ENCODE assay signal across 20 mouse cellular contexts in the genomic region with DNA sequence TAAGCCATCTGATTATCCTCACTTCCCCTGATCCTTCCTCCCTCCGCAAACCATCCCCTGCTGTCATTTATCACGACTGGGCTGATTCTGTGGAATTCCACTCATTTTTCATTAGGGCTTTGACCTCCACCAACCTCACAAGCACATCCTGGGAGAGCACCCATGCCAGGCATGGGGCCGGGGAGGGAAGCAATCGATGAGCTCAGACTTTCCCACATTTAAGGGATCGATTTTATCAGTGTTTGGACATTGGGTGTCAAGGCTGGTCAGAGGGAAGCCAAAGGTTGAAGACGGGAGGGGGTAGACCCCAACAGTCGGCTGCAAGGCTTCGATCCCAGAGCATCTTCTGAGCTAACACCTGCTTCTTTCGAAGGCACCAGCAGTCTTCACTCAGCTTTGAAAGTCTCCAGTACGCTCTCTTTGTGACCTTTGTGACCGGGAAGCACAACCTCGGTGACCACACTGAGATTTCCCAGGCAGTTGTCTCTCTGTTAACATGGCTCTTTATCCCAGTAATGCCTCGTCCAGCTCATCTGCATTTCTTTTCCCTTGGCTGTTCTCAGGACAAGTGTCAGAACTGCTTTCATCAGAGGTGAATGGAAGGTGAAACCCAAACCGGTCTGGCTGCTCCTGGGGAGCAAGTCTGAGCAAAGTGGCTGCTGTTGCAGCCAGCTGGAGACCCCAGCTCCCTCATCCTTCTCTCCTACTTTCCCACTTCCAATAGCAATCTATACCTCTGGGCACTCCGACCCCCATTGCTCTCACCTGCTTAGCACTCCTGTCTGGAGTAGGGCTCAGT. TPM values are rescaled to one million over a fixed set of nuclear protein-coding genes. Genes with fewer than 3 reads are reported as not detected.
DNase-seq lines count a peak whose midpoint lies in the region; ATAC-seq and TF ChIP-seq lines count a peak whose summit lies in the region.
"Had no signal": no experiment of that assay in that cellular context is flagged by ENCODE, and none has a peak within 500 bp of the region (broad histone marks: within the 10 kb centered on the region; RNA-seq: fewer than 3 reads in every experiment).

No protein-coding gene starts in this region.

- no peaks in the 10 kb centered on the region for H3K27me3 ChIP-seq in hindbrain, embryonic 10.5 days (ENCODE audit: insufficient read depth, poor library complexity, severe bottlenecking)
- H3K27me3 ChIP-seq in hindbrain, embryonic 14.5 days (ENCODE audit: control insufficient read depth, insufficient read depth, low read length), result no peaks in the 10 kb centered on the region
- no peaks in the 10 kb centered on the region for H3K27me3 ChIP-seq in hindbrain, embryonic 12.5 days
- H3K27me3 ChIP-seq: embryonic facial prominence, embryonic 12.5 days; heart, embryonic 15.5 days; hindbrain, embryonic 13.5 days; limb, embryonic 15.5 days; neural tube, embryonic 15.5 days had no signal

- H3K4me3 ChIP-seq in hindbrain, embryonic 10.5 days, result no peak overlapping the region
- no peak overlapping the region for H3K4me3 ChIP-seq in hindbrain, embryonic 14.5 days (replicated peaks; ENCODE audit: low read length)
- H3K4me3 ChIP-seq in layer of hippocampus, adult 2 months, result no peak overlapping the region
- H3K4me3 ChIP-seq in hindbrain, embryonic 12.5 days, result no peak overlapping the region
- H3K4me3 ChIP-seq: embryonic facial prominence, embryonic 12.5 days; heart, embryonic 15.5 days; hindbrain, embryonic 13.5 days; limb, embryonic 15.5 days; neural tube, embryonic 15.5 days had no signal

- WGBS in hindbrain, embryonic 10.5 days, result 28% methylated on average over 15 of the region's 15 CpGs
- 34% methylated on average over 15 of the region's 15 CpGs for WGBS in hindbrain, embryonic 14.5 days
- WGBS in hindbrain, embryonic 12.5 days, result 36% methylated on average over 15 of the region's 15 CpGs

- peaks cover 12% of the 10 kb centered on the region for H3K4me1 ChIP-seq in hindbrain, embryonic 10.5 days (replicated peaks)
- H3K4me1 ChIP-seq in hindbrain, embryonic 14.5 days (replicated peaks; ENCODE audit: control insufficient read depth, insufficient read depth, low read length), result no peaks in the 10 kb centered on the region
- peaks cover 5% of the 10 kb centered on the region; the same call in 1 of the 2 replicates for H3K4me1 ChIP-seq in hindbrain, embryonic 12.5 days
- H3K4me1 ChIP-seq: hindbrain, embryonic 13.5 days; limb, embryonic 15.5 days; neural tube, embryonic 15.5 days had no signal

- no peak for DNase-seq in hindbrain, embryonic 10.5 days (ENCODE audit: low spot score)
- no peak for DNase-seq in hindbrain, embryonic 14.5 days (ENCODE audit: low spot score)
- DNase-seq in retina, postnatal 7 days (ENCODE audit: low read depth, low spot score), result peak; percentile 31
- DNase-seq in retina, embryonic 14.5 days (ENCODE audit: low spot score), result no peak
- peak; percentile 81 for DNase-seq in gonadal fat pad, adult 2 months (ENCODE audit: low read depth)
- DNase-seq in urinary bladder, postnatal 36 days (ENCODE audit: low spot score in 2 of 2), result peak; percentile 51 to 70
- no peak for DNase-seq in layer of hippocampus, adult 2 months (ENCODE audit: low spot score in 2 of 2)
- DNase-seq: adrenal gland, postnatal 25 days; cerebellum, adult 8-10 months; gastrocnemius, postnatal 25 days; kidney, adult 8-10 months; lung, postnatal 10 days; thymus, postnatal 36 days had no signal

- peak overlapping the region; percentile 56; the same call in 1 of the 2 replicates for H3K27ac ChIP-seq in hindbrain, embryonic 10.5 days
- H3K27ac ChIP-seq in hindbrain, embryonic 14.5 days, result no peak overlapping the region
- H3K27ac ChIP-seq in layer of hippocampus, adult 2 months, result no peak overlapping the region
- no peak overlapping the region for H3K27ac ChIP-seq in hindbrain, embryonic 12.5 days
- H3K27ac ChIP-seq: embryonic facial prominence, embryonic 12.5 days; heart, embryonic 15.5 days; hindbrain, embryonic 13.5 days; limb, embryonic 15.5 days; neural tube, embryonic 15.5 days had no signal

- H3K9ac ChIP-seq in hindbrain, embryonic 14.5 days, result no peak overlapping the region
- H3K9ac ChIP-seq in hindbrain, embryonic 12.5 days, result no peak overlapping the region
- H3K9ac ChIP-seq: embryonic facial prominence, embryonic 12.5 days; heart, embryonic 15.5 days; hindbrain, embryonic 13.5 days; limb, embryonic 15.5 days; neural tube, embryonic 15.5 days had no signal

- ATAC-seq in hindbrain, embryonic 14.5 days (ENCODE audit: low FRiP score), result no peak
- ATAC-seq in hindbrain, embryonic 12.5 days (ENCODE audit: low FRiP score), result no peak

- H3K36me3 ChIP-seq in hindbrain, embryonic 10.5 days, result no peaks in the 10 kb centered on the region
- H3K36me3 ChIP-seq in hindbrain, embryonic 14.5 days (replicated peaks; ENCODE audit: control insufficient read depth, insufficient read depth), result no peaks in the 10 kb centered on the region
- H3K36me3 ChIP-seq in hindbrain, embryonic 12.5 days, result no peaks in the 10 kb centered on the region
- H3K36me3 ChIP-seq: embryonic facial prominence, embryonic 12.5 days; heart, embryonic 15.5 days; hindbrain, embryonic 13.5 days; limb, embryonic 15.5 days; neural tube, embryonic 15.5 days had no signal

- H3K4me2 ChIP-seq in hindbrain, embryonic 14.5 days (replicated peaks), result no peak overlapping the region
- H3K4me2 ChIP-seq in hindbrain, embryonic 12.5 days (replicated peaks), result no peak overlapping the region
- H3K4me2 ChIP-seq: embryonic facial prominence, embryonic 12.5 days; heart, embryonic 15.5 days; hindbrain, embryonic 13.5 days; limb, embryonic 15.5 days; neural tube, embryonic 15.5 days had no signal

- no peak for TF ChIP-seq CTCF in layer of hippocampus, adult 2 months (conservative IDR thresholded peaks at IDR 0.05)

- no peaks in the 10 kb centered on the region for H3K9me3 ChIP-seq in hindbrain, embryonic 10.5 days
- no peaks in the 10 kb centered on the region for H3K9me3 ChIP-seq in hindbrain, embryonic 14.5 days (ENCODE audit: control insufficient read depth, low read length)
- no peaks in the 10 kb centered on the region for H3K9me3 ChIP-seq in hindbrain, embryonic 12.5 days (replicated peaks)
- H3K9me3 ChIP-seq: embryonic facial prominence, embryonic 12.5 days; heart, embryonic 15.5 days; hindbrain, embryonic 13.5 days; limb, embryonic 15.5 days; neural tube, embryonic 15.5 days had no signal

RNA-seq across cellular contexts. Expression of a gene that starts 53.7 kb away (rescaled TPM):
- 91.5 and 138 TPM in 2 replicates for polyA plus RNA-seq in hindbrain, embryonic 10.5 days (2016; fragmentation: Nextera tagmentation; extraction: Ambion mirVana)
- polyA plus RNA-seq in hindbrain, embryonic 14.5 days (2014; fragmentation: Nextera tagmentation; extraction: Ambion mirVana), result 44.2 and 49.0 TPM in 2 replicates
- 13.5 and 30.8 TPM in 2 replicates for polyA plus RNA-seq in gonadal fat pad, adult 2 months (2012; rRNA removed)
- 10 to 100 TPM; 27.7 to 31.5 TPM for total RNA-seq in layer of hippocampus, adult 2 months (2021)
- 196 and 197 TPM in 2 replicates for polyA plus RNA-seq in hindbrain, embryonic 12.5 days (2016; fragmentation: Nextera tagmentation; extraction: Ambion mirVana)
- total RNA-seq: MEL had no signal

Comparison
In these comparisons a context has a peak if more than half of its experiments do, and no peak if none do; other contexts are left out.
1. DNase-seq: peak in retina, postnatal 7 days (single experiment), gonadal fat pad, adult 2 months (single experiment) and urinary bladder, postnatal 36 days (2 of 2); none in hindbrain, embryonic 10.5 days (single experiment), hindbrain, embryonic 14.5 days (single experiment), retina, embryonic 14.5 days (single experiment) and layer of hippocampus, adult 2 months (0 of 2).